Mouse (Mus musculus): ENCODE data around the gene Sox1.

DNA sequence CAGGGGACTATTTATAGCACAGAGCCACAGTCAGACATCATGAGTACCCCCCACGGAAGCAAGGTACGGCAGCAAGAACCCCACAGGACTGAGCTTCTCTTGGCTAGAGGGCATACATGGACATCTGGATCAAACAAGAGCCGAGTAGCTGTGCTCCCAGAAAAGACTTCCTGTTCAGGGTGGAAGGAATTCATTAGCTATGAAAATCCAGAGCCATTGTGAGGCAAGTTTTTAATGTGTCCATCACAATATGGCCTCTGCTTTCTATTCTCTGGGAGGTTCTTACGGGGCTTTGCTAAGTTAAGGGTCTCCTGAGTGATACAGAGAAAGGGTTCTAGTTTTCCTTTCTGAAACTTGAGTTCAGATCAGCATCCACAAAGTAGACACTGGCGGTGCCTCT lies 33.8 kb downstream of the Sox1 start:
- TF ChIP-seq GATA1 (IDR thresholded peaks at IDR 0.05; ENCODE audit: borderline replicate concordance, low read length) (no peak), FLI1 (IDR thresholded peaks at IDR 0.05; ENCODE audit: low read length) (no peak)

Measured in megakaryocyte, embryonic 14.5 days (primary cell).